Mouse (Mus musculus): ENCODE results near the gene Tma16. TPM values are rescaled to one million over a fixed set of nuclear protein-coding genes. Genes with fewer than 3 reads are reported as not detected.

The Tma16 gene
- polyA plus RNA-seq, 1 experiment from 2014 or later = 13.3 TPM

- Histone ChIP-seq H3K27me3 (replicated peaks) (no peaks in the 10 kb centered on the region), H3K27ac (no peak overlapping the region), H3K4me2 (replicated peaks) (no peak overlapping the region), H3K36me3 (no peaks in the 10 kb centered on the region), H3K9me3 (no peaks in the 10 kb centered on the region), H3K4me3 (replicated peaks) (no peak overlapping the region), H3K9ac (no peak overlapping the region), H3K4me1 (replicated peaks) (no peaks in the 10 kb centered on the region)
- WGBS = 21% methylated on average over 5 of the region's 5 CpGs
- no peak for ATAC-seq
These were observed 35.6 kb downstream of the Tma16 start for GRCm38 (mm10) chr8:66450691-66451090.

GRCm38 (mm10) chr8:66445351-66445750 is 41.0 kb downstream of the Tma16 start:
- Histone ChIP-seq H3K4me1 (replicated peaks) (no peaks in the 10 kb centered on the region), H3K27me3 (replicated peaks) (no peaks in the 10 kb centered on the region), H3K27ac (no peak overlapping the region), H3K4me2 (replicated peaks) (no peak overlapping the region), H3K9ac (no peak overlapping the region), H3K9me3 (no peaks in the 10 kb centered on the region), H3K4me3 (replicated peaks) (no peak overlapping the region), H3K36me3 (no peaks in the 10 kb centered on the region)
- WGBS = 74% methylated on average over 3 of the region's 3 CpGs
- no peak for ATAC-seq

- Histone ChIP-seq H3K4me2 (replicated peaks) (no peak overlapping the region), H3K27ac (no peak overlapping the region), H3K9ac (no peak overlapping the region), H3K36me3 (no peaks in the 10 kb centered on the region), H3K4me1 (replicated peaks) (no peaks in the 10 kb centered on the region), H3K9me3 (no peaks in the 10 kb centered on the region), H3K27me3 (replicated peaks) (no peaks in the 10 kb centered on the region), H3K4me3 (replicated peaks) (no peak overlapping the region)
- ATAC-seq = no peak
- 67% methylated on average over 5 of the region's 5 CpGs for WGBS
These were observed 42.2 kb downstream of the Tma16 start for GRCm38 (mm10) chr8:66444141-66444540.

GRCm38 (mm10) chr8:66442778-66443177 is 43.6 kb downstream of the Tma16 start:
- no peak overlapping the region for H3K4me2 ChIP-seq (replicated peaks)
- H3K9ac ChIP-seq = no peak overlapping the region
- H3K36me3 ChIP-seq = no peaks in the 10 kb centered on the region
- 27% methylated on average over 1 of the region's 1 CpGs for WGBS
- no peak overlapping the region for H3K4me3 ChIP-seq (replicated peaks)
- no peaks in the 10 kb centered on the region for H3K9me3 ChIP-seq
- H3K4me1 ChIP-seq (replicated peaks) = no peaks in the 10 kb centered on the region
- no peaks in the 10 kb centered on the region for H3K27me3 ChIP-seq (replicated peaks)
- ATAC-seq = no peak
- H3K27ac ChIP-seq = no peak overlapping the region

GRCm38 (mm10) chr8:66441123-66441522 is 45.2 kb downstream of the Tma16 start:
- ATAC-seq = no peak
- Histone ChIP-seq H3K9me3 (no peaks in the 10 kb centered on the region), H3K9ac (no peak overlapping the region), H3K27ac (no peak overlapping the region), H3K36me3 (no peaks in the 10 kb centered on the region), H3K4me3 (replicated peaks) (no peak overlapping the region), H3K4me2 (replicated peaks) (no peak overlapping the region), H3K4me1 (replicated peaks) (no peaks in the 10 kb centered on the region), H3K27me3 (replicated peaks) (no peaks in the 10 kb centered on the region)
- 8% methylated on average over 1 of the region's 1 CpGs for WGBS

DNA sequence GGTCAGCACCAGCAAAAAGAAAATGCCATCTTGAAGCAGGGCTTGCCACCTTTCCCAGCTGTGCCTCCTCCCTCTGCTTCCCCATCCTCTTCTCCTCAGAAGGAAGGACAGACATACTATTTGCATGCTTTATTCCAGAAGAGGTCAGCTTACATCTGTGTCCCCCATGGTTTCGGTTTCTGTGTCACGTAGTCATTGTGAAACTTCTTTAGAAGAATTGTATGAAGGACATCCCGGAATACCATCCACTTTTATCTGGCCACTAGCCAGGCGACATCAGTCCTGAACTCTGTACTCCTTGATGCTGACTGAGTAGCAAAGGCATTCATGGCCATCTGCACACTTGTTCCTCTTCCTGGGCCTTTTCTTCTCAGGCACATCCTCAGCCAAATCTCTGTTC is 47.9 kb downstream of the Tma16 start:
- 79% methylated on average over 4 of the region's 4 CpGs for WGBS

GRCm38 (mm10) chr8:66437929-66438328 is 48.4 kb downstream of the Tma16 start:
- WGBS = 42% methylated on average over 3 of the region's 3 CpGs
- no peak for ATAC-seq
- Histone ChIP-seq H3K4me3 (replicated peaks) (no peak overlapping the region), H3K4me2 (replicated peaks) (no peak overlapping the region), H3K27ac (no peak overlapping the region), H3K9me3 (no peaks in the 10 kb centered on the region), H3K9ac (no peak overlapping the region), H3K27me3 (replicated peaks) (no peaks in the 10 kb centered on the region), H3K4me1 (replicated peaks) (no peaks in the 10 kb centered on the region), H3K36me3 (no peaks in the 10 kb centered on the region)

More for the DNA sequence above, 47.9 kb downstream of the Tma16 start:
- Histone ChIP-seq H3K9ac (no peak overlapping the region), H3K36me3 (no peaks in the 10 kb centered on the region), H3K4me1 (replicated peaks) (no peaks in the 10 kb centered on the region), H3K27me3 (replicated peaks) (no peaks in the 10 kb centered on the region), H3K4me2 (replicated peaks) (no peak overlapping the region), H3K9me3 (no peaks in the 10 kb centered on the region), H3K27ac (no peak overlapping the region), H3K4me3 (replicated peaks) (no peak overlapping the region)
- no peak for ATAC-seq

DNA sequence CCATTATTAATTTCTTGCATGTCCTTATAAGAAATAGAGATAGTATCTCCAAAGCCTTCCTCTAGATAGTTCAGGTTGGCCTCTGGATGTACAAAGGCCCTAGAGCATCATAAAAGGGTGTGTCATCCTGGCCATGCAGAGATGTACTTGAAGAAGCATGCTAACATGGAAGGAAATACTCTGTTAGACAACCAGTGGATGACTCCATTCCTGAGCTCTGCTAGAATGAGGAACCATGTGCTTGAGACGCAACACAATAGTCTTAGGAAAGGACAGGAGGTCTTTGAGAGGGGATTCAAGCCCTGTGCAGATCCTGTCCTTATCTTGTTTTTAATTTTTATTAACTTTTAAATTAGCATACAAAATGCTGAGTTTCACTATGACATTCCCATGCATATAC is 49.5 kb downstream of the Tma16 start:
- 94% methylated on average over 1 of the region's 1 CpGs for WGBS
- no peak for ATAC-seq

DNA sequence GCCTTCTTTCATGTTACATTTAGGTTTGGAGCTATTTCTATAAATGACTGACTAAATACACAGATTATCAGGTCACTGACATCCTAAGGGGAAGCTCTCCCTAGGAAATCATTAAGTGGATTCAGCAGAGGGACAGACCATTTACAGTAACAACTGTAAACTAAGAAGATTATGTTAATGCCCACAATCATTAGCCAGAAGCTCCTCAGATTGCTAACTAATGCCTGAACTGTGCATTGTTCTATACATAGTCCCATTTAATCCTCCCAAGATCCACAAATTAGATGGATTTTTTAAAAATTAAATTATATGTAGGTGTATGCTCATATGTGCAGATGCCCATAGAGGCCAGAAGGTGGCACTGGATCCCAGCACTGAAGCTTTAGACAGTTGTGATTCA is 52.8 kb downstream of the Tma16 start:
- H3K4me1 ChIP-seq (replicated peaks) = no peaks in the 10 kb centered on the region
- H3K9ac ChIP-seq = no peak overlapping the region
- H3K27ac ChIP-seq = no peak overlapping the region
- H3K27me3 ChIP-seq (replicated peaks) = no peaks in the 10 kb centered on the region
- no peak for ATAC-seq
- no peak overlapping the region for H3K4me2 ChIP-seq (replicated peaks)
- no peak overlapping the region for H3K4me3 ChIP-seq (replicated peaks)
- no peaks in the 10 kb centered on the region for H3K36me3 ChIP-seq
- no peaks in the 10 kb centered on the region for H3K9me3 ChIP-seq

More for the DNA sequence above, 49.5 kb downstream of the Tma16 start:
- H3K27ac ChIP-seq = no peak overlapping the region
- no peaks in the 10 kb centered on the region for H3K9me3 ChIP-seq
- no peaks in the 10 kb centered on the region for H3K4me1 ChIP-seq (replicated peaks)
- H3K4me2 ChIP-seq (replicated peaks) = no peak overlapping the region
- H3K36me3 ChIP-seq = no peaks in the 10 kb centered on the region
- H3K4me3 ChIP-seq (replicated peaks) = no peak overlapping the region
- H3K9ac ChIP-seq = no peak overlapping the region
- H3K27me3 ChIP-seq (replicated peaks) = no peaks in the 10 kb centered on the region

- no peaks in the 10 kb centered on the region for H3K27me3 ChIP-seq (replicated peaks)
- no peak overlapping the region for H3K4me3 ChIP-seq (replicated peaks)
- no peak for ATAC-seq
- H3K9ac ChIP-seq = no peak overlapping the region
- no peaks in the 10 kb centered on the region for H3K4me1 ChIP-seq (replicated peaks)
- H3K4me2 ChIP-seq (replicated peaks) = no peak overlapping the region
- no peak overlapping the region for H3K27ac ChIP-seq
- H3K9me3 ChIP-seq = no peaks in the 10 kb centered on the region
- WGBS = 72% methylated on average over 2 of the region's 2 CpGs
- no peaks in the 10 kb centered on the region for H3K36me3 ChIP-seq
These were observed 55.7 kb downstream of the Tma16 start for GRCm38 (mm10) chr8:66430639-66431038.

Other genes starting within 250 kb of the Tma16 start
- gene Tktl2, start 25.2 kb upstream of the Tma16 start, polyA plus RNA-seq (2015; fragmentation: Nextera tagmentation; extraction: Ambion mirVana) = not detected in 2 replicates
- gene Npy5r, start 201.6 kb upstream of the Tma16 start, polyA plus RNA-seq (2015; fragmentation: Nextera tagmentation; extraction: Ambion mirVana) = not detected in 2 replicates
- 1.4 and 1.7 TPM in 2 replicates for gene Npy1r, start 210.7 kb upstream of the Tma16 start, polyA plus RNA-seq (2015; fragmentation: Nextera tagmentation; extraction: Ambion mirVana)

Measured in intestine, embryonic 15.5 days (tissue).